Mouse (Mus musculus): ENCODE results near the gene Olfr666. TPM values are rescaled to one million over a fixed set of nuclear protein-coding genes. Genes with fewer than 3 reads are reported as not detected.

The Olfr666 gene
- polyA plus RNA-seq, 1 experiment from 2014 or later: not detected

Other genes starting within 250 kb of the Olfr666 start
- gene Olfr658, start 248.6 kb downstream of the Olfr666 start, polyA plus RNA-seq (2016; fragmentation: Nextera tagmentation; extraction: Ambion mirVana): not detected in 2 replicates
- gene Olfr659, start 229.2 kb downstream of the Olfr666 start, polyA plus RNA-seq (2016; fragmentation: Nextera tagmentation; extraction: Ambion mirVana): not detected in 2 replicates
- not detected in 2 replicates for gene Olfr661, start 209.5 kb downstream of the Olfr666 start, polyA plus RNA-seq (2016; fragmentation: Nextera tagmentation; extraction: Ambion mirVana)
- gene Usp17le, start 118.5 kb downstream of the Olfr666 start, polyA plus RNA-seq (2016; fragmentation: Nextera tagmentation; extraction: Ambion mirVana): not detected in 2 replicates
- not detected in 2 replicates for gene Usp17lb, start 53.3 kb downstream of the Olfr666 start, polyA plus RNA-seq (2016; fragmentation: Nextera tagmentation; extraction: Ambion mirVana)
- not detected in 2 replicates for gene Usp17la, start 38.9 kb downstream of the Olfr666 start, polyA plus RNA-seq (2016; fragmentation: Nextera tagmentation; extraction: Ambion mirVana)
- gene Olfr665, start 17.9 kb downstream of the Olfr666 start, polyA plus RNA-seq (2016; fragmentation: Nextera tagmentation; extraction: Ambion mirVana): not detected in 2 replicates
- not detected in 2 replicates for gene Olfr667, start 25.5 kb upstream of the Olfr666 start, polyA plus RNA-seq (2016; fragmentation: Nextera tagmentation; extraction: Ambion mirVana)
- not detected in 2 replicates for gene Olfr668, start 32.1 kb upstream of the Olfr666 start, polyA plus RNA-seq (2016; fragmentation: Nextera tagmentation; extraction: Ambion mirVana)
- gene Olfr669, start 38.3 kb upstream of the Olfr666 start, polyA plus RNA-seq (2016; fragmentation: Nextera tagmentation; extraction: Ambion mirVana): not detected in 2 replicates
- gene Olfr670, start 66.7 kb upstream of the Olfr666 start, polyA plus RNA-seq (2016; fragmentation: Nextera tagmentation; extraction: Ambion mirVana): not detected in 2 replicates
- gene Olfr671, start 83.2 kb upstream of the Olfr666 start, polyA plus RNA-seq (2016; fragmentation: Nextera tagmentation; extraction: Ambion mirVana): not detected in 2 replicates
- not detected in 2 replicates for gene Olfr672, start 106.1 kb upstream of the Olfr666 start, polyA plus RNA-seq (2016; fragmentation: Nextera tagmentation; extraction: Ambion mirVana)
- not detected in 2 replicates for gene Olfr675, start 132.5 kb upstream of the Olfr666 start, polyA plus RNA-seq (2016; fragmentation: Nextera tagmentation; extraction: Ambion mirVana)
- gene Olfr676, start 136.7 kb upstream of the Olfr666 start, polyA plus RNA-seq (2016; fragmentation: Nextera tagmentation; extraction: Ambion mirVana): not detected in 2 replicates
- gene Olfr677, start 155.4 kb upstream of the Olfr666 start, polyA plus RNA-seq (2016; fragmentation: Nextera tagmentation; extraction: Ambion mirVana): not detected in 2 replicates
- gene Olfr678, start 168.5 kb upstream of the Olfr666 start, polyA plus RNA-seq (2016; fragmentation: Nextera tagmentation; extraction: Ambion mirVana): not detected in 2 replicates
- gene Olfr679, start 185.3 kb upstream of the Olfr666 start, polyA plus RNA-seq (2016; fragmentation: Nextera tagmentation; extraction: Ambion mirVana): not detected in 2 replicates
- not detected in 2 replicates for gene Olfr680-ps1, start 196.9 kb upstream of the Olfr666 start, polyA plus RNA-seq (2016; fragmentation: Nextera tagmentation; extraction: Ambion mirVana)
- not detected in 2 replicates for gene Olfr681, start 220.9 kb upstream of the Olfr666 start, polyA plus RNA-seq (2016; fragmentation: Nextera tagmentation; extraction: Ambion mirVana)